Mouse (Mus musculus): ENCODE results near the gene Ccdc141.

Ccdc141 gene

DNA sequence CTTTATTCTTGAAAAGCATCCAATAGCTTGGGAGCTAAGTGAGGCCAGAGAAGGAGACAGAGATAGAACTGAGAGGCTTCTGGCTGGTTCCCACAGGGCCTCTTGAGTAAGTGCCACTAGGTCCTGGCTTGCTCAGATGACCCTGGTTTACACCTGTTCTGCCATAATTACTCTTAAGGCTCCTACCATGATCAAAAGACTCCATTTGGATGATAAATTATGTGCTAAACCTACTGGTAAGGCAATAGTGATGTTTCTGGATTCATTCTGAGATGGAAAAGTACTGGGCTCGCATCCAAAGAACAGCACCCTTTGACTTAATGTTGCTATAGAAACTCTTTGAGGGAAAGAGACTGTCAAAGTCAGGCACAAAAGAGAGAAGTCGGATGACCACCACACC is 3.9 kb upstream of the Ccdc141 start:
- DNase-seq (ENCODE audit: low spot score): no peak

DNA sequence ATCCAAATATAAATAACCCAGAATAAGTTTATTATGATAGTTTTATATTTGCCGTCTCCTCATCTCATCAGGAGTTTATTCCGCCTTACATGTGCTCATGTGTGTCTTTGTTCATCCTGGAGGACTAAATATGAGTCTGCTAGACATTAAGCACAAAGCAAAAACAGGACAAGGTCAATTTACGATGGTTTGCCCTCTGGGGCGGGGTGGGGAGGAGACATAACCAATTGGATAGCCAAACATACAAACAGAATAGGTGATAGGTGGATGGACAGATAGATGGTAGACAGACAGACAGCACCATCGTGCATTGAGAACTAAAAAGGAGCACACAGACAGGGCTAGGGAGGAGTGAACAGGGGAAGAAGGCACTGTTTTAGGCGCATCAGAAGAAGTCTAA is 3.4 kb upstream of the Ccdc141 start:
- no peak for DNase-seq (ENCODE audit: low spot score)

- no peak for DNase-seq (ENCODE audit: low spot score)
These were observed 2.9 kb upstream of the Ccdc141 start for GRCm38 (mm10) chr2:77173366-77173765.

DNA sequence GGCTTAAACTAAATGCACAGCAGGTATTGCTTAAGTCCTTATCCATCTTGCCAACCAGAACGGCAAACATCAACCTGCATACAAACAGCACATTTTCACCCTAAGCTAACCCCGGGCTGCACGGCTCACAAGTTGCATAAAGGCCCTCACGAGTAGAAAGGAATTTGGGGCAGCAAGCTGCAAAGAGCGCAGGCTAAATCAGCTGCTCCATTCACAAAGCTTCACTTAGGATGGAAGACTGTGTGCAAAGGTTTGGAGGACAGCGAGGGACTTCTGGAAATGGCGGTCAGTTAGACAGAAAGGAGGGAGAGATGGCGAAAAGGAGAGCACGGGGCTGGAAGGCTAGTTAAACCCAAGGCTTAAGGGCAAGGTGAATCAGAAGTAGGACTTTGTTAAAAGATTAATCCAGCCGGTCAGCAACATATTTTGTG is 1.8 kb upstream of the Ccdc141 start:
- DNase-seq (ENCODE audit: low spot score): no peak

- DNase-seq (ENCODE audit: low spot score): peak; percentile 22
These were observed 1.2 kb upstream of the Ccdc141 start for GRCm38 (mm10) chr2:77171444-77172240.

GRCm38 (mm10) chr2:77169916-77170632 is 362 bp downstream of the Ccdc141 start:
- DNase-seq (ENCODE audit: low spot score): no peak

GRCm38 (mm10) chr2:77169218-77169617 is 1.2 kb downstream of the Ccdc141 start:
- DNase-seq (ENCODE audit: low spot score): no peak

GRCm38 (mm10) chr2:77168781-77169180 is 1.7 kb downstream of the Ccdc141 start:
- DNase-seq (ENCODE audit: low spot score): no peak

- no peak for DNase-seq (ENCODE audit: low spot score)
These were observed 2.3 kb downstream of the Ccdc141 start for GRCm38 (mm10) chr2:77168081-77168685.

GRCm38 (mm10) chr2:77166366-77166765 is 4.1 kb downstream of the Ccdc141 start:
- DNase-seq (ENCODE audit: low spot score): no peak

DNA sequence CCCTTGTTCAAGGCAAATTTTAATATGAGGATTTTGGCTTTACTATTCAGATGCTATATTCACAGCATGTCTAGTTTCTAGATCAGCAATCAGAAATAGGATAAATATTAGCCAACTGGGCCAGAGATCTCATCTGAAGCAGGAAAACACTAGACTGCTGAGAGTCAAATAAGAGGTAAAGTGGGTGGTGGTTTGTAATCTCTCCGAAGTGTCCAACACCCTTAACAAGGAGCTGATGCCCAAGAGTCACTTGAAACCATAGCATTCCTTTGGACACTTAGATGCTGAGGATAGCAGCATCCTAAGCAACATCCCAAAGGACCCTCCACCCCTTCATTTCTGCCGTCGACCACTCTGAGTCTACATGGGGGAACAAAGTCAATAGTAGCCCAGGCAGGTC is 5.8 kb downstream of the Ccdc141 start:
- no peak for DNase-seq (ENCODE audit: low spot score)

GRCm38 (mm10) chr2:77163381-77163780 is 7.1 kb downstream of the Ccdc141 start:
- DNase-seq (ENCODE audit: low spot score): no peak

DNA sequence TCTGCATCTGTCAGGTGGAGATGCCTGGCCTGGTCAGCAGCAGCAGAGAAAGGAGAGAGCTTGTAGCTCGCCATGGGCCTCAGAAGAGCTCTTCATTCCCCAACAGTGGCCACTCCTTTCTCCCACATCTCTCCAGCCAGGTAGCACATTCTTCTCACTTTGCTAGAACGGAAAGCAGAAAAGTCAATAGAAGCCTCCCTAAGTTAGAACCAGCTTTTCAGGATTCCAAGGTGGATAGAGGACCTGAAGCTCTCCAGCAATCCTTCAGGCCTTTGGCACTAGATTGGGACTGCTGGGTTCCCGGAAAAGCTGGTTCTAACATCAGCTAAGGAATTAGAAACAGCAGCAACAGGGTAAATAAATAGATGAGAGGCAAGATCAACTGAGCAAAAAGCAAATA is 8.3 kb downstream of the Ccdc141 start:
- no peak for DNase-seq (ENCODE audit: low spot score)

GRCm38 (mm10) chr2:77157546-77157945 is 12.9 kb downstream of the Ccdc141 start:
- DNase-seq (ENCODE audit: low spot score): no peak

DNA sequence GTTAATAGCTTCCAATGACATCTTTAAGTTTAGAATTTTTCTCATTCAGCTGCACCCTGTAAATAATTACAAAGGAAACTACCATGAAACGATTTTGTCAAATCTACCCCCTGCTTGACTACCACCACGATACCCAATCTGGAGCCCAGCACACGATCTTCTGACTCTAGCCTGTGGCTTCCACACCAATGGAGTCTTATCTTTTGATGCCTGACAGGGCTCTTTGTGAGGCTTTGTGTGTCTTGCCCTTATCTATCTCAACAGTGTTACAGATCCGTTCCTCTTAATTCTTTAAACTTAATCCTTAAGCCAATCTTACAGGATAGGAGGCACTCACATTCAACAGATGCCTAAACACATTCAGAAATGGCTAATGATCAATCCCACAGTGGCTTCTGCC is 16.4 kb downstream of the Ccdc141 start:
- DNase-seq (ENCODE audit: low spot score): no peak

- DNase-seq (ENCODE audit: low spot score): no peak
These were observed 19.2 kb downstream of the Ccdc141 start for GRCm38 (mm10) chr2:77151255-77151654.

GRCm38 (mm10) chr2:77149576-77149975 is 20.9 kb downstream of the Ccdc141 start:
- no peak for DNase-seq (ENCODE audit: low spot score)

GRCm38 (mm10) chr2:77148215-77148614 is 22.2 kb downstream of the Ccdc141 start:
- no peak for DNase-seq (ENCODE audit: low spot score)

DNA sequence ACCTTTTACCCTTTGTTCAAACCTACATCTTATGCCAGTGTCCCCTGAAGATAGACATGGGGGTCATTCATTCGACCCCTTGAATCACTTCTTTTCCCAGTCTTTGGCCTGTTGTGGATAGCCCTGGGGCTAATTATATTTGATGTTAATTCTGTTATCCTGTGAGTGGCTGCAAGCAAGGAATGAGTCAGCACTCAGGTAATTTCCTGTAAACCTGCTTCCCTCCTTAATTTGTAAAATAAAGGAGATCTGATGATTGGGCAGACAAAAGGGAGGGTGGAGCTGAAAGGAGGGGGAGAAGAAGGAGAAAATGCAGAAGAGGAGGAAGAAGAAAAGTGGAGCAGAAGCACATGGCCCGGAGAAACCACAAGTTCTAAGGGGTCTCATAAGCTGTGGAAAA is 23.5 kb downstream of the Ccdc141 start:
- DNase-seq (ENCODE audit: low spot score): no peak

DNA sequence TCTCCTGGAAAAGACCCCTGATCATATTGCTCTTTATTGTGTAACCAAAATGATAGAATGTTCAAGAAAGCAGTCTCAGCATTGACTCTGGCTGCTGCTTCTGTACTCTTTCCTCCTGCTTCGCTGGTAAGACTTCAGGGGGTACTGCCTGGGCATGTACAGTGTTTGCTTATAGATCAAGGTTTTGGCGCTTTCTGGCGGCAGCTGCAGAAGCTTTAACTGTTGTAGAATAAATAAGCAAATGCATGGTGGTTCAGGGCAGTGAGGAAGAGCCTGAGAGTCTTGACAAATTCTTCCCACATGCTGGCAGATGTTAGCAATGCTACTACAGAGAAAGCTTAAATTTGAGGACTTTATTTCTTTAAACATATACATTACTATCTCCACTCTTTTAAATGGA is 24.1 kb downstream of the Ccdc141 start:
- DNase-seq (ENCODE audit: low spot score): no peak

DNA sequence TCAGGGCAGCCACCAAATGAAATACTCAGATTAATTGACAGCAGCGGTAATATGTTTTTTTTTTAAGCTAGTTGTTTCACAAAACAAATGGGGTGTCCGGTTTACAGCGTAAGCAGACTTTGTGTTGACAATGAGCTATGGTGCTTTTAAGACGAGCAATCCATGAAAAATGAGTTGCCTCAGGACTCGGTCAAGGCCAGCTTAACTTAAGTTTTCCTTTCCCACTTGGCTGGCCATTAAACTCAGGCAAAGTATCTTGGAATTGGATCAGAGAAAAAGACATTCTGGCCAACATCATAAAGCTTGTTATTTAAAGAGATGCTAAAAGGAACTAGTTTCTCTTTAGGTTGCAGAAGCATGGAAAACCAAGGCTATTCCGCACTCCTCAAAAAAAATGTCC is 26.9 kb downstream of the Ccdc141 start:
- DNase-seq (ENCODE audit: low spot score): no peak

DNA sequence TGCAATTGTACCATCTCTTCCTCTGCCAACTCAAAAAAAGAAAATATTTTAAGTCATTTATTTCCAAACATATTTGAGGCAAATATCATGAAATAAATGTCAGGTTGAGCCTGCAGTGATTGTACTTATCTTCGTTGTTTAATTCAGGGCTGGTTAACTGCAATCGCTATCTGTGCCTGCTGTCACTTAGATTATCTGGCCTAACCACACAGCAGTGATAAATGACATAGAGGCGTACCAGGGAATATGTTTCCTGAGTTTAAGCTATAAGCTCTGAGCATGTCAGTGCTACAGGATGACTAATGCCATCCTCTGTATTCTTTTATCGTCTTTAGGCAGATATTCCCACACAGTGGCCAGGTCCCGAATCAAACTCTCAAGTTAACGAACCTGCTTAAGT is 31.6 kb downstream of the Ccdc141 start:
- DNase-seq (ENCODE audit: low spot score): no peak

DNA sequence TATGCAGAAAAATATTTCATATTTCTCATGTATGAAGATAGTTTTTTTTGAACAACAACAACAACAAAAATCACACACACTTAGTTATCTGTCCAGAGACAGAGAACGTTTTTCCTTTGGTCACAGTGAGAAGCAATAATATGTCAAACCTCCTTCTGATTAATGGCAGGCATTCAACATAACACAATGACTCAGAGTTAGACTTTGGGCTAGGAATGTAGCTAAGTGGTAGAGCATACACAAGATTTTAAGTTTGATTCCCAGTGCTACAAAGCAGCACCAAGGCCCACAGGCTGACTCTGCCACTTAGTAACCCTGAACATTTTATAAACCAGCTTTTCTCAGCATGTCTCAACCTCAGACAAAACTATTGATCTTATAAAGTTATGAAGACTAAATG is 35.5 kb downstream of the Ccdc141 start:
- no peak for DNase-seq (ENCODE audit: low spot score)

All from testis, postnatal 14 days (tissue).